Mouse (Mus musculus) activated CD4-positive, CD25-positive, alpha-beta regulatory T cell, adult 4 months (primary cell): Measurements from ENCODE around the gene Zranb1. TPM values are rescaled to one million over a fixed set of nuclear protein-coding genes. Genes with fewer than 3 reads are reported as not detected.

ENCODE experiments used
- ATAC-seq: one replicate; pipeline ENCODE4 v1.8.0; 2017
- polyA plus RNA-seq, 2 experiments: library from polyadenylated mRNA; unstranded; fragments of 100-300 nt; shearing (Covaris generic); gene quantifications; one replicate each; pipeline ENCODE4 v1.2.1; 2017

Zranb1 gene
- polyA plus RNA-seq, 2 experiments from 2014 or later = 8.7 to 10.8 TPM

DNA sequence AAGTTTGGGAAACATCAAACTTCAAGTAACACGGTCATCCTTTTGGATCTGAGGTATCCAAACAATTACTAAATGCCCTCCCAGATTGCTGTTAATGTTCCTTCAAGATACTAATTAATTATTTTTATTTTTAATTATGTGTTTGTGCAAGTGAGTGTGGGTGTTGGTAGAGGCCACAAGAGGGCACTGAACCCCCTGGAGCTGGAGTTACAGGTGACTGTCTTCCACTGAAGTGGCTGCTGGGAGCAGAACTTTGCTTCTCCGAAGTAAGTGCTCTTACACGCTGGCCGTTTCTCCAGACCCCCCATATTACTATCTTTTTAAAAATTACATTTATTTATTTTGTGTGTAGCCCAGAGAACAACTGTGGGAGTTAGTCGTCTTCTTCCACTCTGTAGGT is 887 bp upstream of the Zranb1 start:
- no peak for ATAC-seq

DNA sequence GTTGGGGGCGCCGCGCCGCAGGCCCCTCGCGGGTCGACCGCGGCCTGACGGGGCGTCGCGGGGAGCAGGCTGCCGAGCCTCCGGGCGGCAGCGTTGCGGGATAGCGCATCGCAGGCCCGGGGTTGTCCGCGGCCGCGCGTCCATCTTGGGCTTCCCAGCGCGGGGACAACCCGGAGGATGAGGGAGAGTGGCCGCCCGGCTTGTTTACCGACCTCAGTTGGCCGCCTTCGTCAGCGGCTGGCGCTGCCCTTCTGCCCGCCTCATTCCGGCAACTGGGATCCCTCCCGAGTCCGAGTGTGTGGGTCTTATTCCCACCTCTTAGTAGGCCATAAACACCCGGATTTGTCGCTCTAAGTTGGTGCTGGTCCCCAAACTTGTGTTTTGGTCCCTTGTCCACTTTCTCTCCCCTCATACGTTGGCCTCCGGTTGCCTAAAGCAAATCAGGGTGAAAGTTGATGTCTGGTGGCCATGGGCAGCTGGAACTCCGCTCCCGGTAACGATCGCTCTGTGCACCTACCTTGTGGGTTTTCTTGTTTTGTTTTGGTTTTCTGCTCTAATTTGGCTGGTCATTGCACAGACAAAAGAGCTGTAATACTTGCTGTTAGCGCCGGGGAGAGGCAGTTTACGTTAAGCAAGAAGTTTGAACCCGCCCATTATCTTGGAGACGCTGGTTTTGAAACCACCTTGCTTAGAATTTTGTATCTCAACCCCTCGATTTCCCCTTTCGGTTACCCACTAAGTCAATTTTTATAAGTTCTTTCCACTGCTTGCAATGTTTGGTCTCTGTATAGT is 814 bp downstream of the Zranb1 start:
- ATAC-seq = peak; percentile 5

DNA sequence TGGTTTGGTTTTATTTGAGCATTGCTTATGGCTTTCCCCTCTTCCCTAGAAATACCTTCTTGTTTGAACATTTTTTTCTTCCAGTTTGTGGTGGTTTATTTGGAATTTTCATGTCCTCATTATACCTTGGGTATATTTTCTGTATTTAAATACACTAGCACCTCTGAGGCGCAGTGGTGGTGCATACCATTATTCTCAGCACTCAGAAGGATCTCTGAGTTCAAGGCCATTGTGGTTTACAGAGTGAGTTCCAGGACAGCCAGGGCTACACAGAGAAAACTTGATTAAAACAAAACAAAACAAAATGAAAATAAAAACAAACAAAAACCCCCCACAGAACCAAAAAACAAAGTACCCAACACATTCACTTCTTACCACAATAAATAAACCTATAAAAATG is 2.4 kb downstream of the Zranb1 start:
- ATAC-seq = no peak

DNA sequence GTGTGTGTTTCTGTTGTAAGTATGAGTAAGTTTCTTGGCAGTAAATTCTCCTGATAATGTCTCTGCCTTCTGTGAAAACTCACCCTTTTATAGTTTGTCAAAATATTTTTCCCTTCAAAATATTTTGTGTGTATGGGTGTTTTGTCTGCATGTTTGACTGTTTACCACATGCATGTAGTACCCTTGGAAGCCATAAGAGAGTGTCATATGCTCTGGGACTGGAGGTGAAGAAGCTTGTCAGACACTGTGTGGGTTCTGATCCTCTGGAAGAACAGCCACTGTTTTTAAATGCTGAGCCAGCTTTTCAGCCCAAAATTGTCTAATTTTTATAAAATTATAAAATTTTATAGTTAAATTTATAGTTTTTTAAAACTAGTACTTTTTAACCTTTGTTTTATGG is 3.8 kb downstream of the Zranb1 start:
- no peak for ATAC-seq

DNA sequence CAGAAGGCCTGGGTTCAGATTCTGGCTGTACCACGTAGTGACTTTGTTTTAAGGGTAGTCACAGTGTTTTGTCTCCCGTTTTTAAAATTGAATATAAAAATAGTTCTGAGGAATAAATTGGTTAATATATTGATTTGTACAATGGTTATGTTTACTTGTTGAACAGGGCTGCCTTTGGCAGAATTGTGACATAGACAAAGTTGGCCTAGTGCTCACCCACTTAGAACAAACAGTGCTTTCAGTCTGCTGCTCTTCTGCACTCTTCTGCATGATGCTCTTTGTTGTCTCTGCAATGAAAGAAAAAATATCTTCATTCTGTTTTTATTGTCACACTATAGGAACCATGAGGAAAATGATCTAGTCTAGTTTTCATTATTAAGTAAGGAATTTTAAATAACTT is 8.2 kb downstream of the Zranb1 start:
- ATAC-seq = no peak

DNA sequence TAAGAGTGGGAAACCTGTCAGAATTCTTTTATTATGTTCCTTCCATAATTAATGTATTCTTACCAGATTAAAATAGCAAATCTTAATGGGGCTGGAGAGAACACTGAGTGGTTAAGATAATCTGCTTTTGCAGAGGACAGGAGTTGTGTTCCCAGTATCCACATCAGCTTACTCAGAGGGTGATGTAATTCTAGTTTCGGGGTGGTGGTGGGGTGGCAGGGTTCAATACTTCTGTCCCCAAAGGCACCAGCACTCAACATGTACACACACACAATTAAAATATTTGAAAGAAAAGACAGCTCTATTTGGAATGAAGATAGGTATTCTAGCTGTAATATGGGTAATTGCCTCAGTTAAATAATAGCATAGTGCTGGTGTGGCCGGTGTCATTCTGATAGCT is 9.6 kb downstream of the Zranb1 start:
- no peak for ATAC-seq

DNA sequence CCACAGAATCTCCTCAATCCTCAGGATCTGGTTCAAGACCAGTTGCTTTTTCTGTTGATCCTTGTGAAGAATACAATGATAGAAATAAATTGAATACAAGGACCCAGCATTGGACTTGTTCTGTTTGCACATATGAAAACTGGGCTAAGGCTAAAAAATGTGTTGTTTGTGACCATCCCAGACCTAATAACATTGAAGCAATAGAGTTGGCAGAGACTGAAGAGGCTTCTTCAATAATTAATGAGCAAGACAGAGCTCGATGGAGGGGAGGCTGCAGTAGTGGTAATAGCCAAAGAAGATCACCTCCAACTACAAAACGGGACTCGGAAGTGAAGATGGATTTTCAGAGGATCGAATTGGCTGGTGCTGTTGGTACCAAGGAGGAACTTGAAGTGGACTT is 19.0 kb downstream of the Zranb1 start:
- no peak for ATAC-seq

DNA sequence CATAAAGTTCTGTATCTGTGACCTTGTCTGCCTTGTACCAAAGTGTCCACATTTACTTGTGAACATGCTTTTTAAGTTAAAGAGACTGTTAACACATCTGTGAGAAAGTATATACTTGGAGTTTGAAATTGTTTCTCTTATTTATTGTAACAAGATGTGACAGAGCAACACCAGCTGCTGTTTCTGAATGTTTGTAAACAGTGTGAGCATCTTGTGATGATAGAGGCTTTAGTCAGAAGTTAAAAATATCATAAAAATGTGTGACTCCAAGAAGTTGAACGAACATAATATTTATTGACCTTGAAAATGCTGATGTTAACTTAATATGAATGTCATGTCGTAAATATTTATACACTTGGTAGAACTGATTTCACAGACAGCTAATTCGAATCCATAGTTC is 19.7 kb downstream of the Zranb1 start:
- ATAC-seq = no peak

DNA sequence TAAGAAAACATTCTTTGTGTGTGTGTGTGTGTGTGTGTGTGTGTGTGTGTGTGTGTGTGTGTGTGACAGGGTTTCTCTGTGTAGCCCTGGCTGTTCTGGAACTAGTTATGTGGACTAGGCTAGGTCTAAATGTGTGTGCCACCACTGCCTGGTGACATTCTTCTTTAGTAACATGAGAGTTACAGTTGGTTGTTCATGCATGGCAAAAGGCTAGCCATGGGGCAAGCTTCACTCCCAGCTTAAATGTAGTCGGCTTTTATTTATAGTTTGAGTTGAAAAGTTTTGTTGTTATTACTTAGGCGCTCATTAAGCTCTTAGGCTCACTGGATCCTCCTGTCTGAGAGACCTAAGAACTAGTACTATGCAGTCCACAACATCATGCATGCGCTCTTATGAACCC is 33.5 kb downstream of the Zranb1 start:
- ATAC-seq = no peak

DNA sequence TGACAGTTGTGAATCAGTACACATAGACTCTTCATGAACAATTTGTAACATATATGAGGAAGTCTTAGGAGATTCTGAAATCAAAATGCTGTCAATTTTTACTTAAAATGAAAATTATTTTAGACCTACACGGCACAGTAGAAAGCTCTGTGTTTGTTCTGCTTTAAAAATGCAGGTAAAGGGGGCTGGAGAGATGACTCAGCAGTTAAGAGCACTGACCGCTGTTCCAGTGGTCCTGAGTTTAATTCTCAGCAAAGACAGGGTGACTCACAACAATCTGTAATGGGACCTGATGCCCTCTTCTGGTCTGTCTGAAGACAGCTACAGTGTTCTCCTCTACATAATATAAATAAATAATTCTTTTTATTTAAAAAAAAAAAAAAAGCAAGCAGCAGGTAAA is 34.8 kb downstream of the Zranb1 start:
- ATAC-seq = no peak

DNA sequence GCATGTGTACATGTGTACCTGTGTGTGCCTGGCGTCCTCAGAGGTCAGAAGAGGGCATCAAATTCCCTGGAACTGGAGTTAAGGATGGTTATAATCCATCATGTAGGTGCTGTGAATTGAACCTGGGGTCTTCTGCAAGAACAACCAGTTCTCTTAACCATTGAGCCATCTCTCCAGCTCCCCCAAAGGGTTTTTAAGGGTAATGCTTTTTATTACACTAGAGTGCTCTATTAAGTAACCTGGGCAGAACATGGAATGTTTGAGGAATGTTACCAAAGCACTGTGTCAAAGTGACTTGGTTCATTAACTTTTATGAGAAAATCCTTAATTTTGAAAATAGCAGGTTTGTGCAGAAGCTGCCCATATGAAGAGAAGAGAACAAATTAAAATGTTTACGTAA is 41.1 kb downstream of the Zranb1 start:
- ATAC-seq = no peak

DNA sequence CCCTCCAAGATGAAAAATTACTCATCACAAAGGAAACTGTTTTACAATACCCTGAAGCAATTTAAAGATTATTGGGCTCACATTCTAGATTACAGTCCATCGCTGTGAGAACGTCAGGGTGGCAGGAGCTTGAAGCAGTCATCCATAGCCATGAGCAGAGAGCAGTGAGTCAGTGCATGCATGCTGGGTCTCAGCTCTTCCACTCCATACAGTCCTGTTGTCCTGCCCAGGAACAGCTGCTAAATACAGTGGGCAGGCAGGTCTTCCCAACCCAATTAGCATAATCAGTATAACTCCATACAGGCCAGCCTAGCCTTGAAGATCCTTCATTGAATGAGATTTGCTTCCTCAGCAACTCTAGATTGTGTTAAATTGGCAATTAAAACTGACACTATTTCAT is 45.1 kb downstream of the Zranb1 start:
- ATAC-seq = no peak

DNA sequence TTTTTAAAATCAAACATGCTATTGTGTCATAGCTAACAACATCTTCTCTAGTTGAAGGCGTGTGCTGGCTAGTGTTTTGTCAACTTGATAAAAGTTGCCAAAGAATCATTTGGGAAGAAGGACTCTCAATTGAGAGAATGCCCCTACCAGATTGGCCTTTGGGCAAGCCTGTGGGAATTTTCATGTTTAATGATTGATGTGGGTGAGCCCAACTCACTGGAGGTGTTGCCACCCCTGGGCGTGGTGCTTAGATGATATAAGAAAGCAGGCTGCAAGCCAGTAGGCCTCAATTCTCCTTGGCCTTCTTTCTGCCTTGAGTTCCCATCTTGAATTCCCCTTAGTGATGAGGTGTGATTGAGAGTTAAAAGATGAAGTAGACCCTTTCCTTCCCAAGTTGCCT is 47.0 kb downstream of the Zranb1 start:
- no peak for ATAC-seq

DNA sequence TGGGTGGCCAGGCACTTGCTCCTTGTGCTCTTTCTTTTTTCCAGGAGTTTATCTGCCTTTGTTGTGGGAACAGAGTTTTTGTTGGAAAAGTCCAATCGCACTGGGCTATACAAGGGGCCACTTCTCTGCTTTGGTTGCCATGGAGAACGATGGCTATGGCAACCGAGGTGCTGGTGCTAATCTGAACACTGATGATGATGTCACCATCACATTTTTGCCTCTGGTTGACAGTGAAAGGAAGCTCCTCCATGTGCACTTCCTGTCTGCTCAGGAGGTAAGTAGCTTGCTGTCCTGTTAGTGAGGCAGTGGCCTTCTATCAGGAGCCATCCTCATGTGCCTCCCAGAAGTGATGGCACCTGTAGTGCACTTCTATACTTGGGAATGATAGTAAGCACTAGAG is 51.7 kb downstream of the Zranb1 start:
- ATAC-seq = no peak

DNA sequence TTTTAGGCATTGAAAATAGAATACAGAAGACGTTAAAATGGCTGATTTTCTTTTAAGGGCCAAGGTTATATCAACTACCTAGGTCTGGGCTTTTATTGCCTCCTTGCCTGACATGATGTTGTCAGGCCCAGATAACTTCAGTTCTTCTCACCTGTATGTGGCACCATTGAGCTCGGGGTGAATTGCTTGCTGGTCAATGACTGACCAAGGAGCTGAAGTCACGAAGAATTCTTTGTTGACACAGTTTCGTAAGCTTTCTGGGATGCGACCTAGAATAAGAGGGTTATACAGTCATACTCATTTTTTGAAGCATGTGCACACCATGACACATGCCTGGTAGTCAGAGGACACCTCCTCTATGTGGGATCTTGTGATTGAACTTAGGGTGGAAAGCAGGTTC is 58.9 kb downstream of the Zranb1 start:
- ATAC-seq = no peak

DNA sequence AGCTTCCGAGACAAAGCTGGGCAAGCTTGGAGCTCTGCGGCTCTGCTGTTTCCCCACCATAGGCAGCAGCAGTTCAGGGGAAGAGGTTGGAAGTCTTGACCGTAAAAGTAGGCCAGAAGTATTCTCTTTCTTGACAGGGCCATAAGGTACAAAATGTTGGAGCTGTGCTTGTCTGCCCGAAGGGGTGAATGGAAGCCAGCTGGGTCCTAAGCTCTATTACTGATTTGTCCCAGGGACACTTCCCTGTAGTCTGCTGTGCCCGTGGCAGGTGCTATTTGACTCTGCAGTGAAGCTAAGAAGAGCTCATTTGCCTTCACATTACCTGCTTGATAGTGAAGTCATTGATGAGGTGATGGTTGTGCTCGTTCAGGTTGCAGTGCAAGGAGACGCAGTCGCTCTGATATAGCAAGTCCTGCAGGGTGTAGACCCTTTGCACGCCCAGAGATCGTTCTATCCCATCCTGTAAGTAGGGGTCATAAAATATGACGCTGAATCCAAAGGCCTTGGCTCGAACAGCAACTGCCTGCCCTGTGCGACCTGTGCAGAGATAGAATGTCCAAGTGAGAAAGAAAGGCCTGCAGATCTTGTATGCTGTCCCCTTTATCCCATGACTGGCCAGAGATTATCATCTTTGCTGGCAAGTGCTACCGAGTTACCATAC is 60.4 kb downstream of the Zranb1 start:
- ATAC-seq = no peak

DNA sequence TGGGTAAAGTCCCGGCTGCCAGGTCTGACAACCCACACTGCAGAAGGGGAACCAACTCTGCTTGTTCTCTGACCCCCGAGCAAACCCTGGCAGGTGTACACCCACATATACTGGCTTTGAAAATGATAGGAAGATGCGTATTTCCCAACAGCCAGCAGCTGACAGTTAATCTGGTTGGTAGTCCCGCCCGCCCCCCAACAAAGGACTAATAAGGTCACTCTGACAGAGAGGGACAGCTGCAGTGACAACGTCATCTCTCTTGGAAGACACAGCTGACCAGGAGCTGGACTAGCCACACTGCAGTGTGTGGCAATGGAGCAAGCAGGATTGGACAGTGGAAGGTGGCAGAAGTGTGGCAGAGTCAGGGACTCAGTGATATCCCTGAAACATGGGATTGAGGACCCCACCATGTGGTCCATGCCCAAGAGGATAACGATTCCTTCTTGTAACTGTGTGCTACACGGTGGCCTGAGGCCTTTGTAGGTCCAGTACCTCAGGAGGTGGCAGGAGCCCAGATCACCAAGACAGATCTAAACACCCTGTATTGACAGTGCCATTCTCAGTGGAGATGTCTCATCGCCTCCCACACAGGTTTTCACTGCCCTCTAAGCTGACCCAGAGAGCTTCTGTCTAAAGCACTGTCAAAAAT is 62.1 kb downstream of the Zranb1 start:
- no peak for ATAC-seq

DNA sequence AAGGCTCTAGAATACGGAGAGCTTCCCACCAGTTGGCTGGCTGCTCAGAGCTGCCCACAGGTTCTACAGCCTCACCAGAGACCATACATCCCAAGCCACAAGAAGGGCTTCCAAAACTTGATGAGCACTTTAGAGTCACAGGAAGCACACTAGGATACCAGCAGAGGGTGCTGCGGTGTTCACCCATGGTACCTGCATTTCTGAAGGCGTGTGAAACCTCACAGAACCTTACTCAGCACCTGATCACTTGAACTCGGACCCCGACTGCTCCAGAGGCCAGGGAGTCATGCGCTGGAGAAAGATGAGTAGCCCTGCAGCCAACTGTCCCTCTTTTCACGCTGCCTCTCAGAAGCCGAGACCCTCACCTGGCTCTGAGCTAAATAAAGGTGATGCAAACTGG is 63.2 kb downstream of the Zranb1 start:
- ATAC-seq = no peak

DNA sequence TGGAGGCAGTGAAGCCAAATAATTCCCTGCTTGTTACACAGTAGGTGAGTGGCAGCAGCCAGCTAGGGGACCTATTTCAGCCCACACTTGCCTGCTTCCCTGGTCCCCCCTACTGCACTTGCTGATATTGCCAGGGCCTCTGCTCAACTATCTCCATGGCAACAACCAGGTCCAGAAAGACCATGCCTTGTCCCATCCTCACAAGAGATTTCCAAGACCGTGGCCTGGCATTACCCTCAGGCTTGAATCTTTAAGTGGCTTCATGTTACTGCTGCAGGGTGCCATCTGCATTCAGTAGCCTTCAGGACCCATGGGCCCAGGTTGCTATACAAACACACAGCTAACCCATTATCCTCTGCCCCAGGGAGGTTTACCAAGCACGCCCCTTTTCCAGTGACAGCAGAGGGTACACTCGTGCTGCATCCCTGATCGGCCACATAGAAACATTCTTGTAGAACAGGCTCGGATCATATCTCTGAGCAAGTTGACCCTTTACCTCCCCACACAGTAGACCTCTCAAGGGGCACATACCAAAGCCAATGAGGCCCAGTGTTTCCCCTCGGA is 63.8 kb downstream of the Zranb1 start:
- no peak for ATAC-seq

DNA sequence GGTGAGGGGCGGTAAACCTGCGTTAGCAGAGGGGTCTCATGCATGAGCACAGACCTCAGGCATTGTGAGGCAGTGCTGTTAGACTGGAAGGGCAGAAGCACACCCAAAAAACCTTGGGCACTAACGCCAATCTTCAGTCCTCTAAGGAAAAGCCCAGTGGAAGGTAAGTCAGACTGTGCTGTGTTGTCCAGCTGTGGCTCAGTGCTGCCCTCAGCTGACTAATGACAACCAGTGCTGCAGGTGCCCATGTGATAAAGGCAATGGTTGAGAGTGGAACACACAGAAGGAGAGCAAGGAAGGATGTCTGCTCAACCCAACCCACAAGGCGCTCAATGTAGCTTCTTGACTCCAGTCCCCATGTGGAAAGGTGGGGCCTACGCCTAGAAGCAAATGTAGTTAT is 65.4 kb downstream of the Zranb1 start:
- no peak for ATAC-seq

DNA sequence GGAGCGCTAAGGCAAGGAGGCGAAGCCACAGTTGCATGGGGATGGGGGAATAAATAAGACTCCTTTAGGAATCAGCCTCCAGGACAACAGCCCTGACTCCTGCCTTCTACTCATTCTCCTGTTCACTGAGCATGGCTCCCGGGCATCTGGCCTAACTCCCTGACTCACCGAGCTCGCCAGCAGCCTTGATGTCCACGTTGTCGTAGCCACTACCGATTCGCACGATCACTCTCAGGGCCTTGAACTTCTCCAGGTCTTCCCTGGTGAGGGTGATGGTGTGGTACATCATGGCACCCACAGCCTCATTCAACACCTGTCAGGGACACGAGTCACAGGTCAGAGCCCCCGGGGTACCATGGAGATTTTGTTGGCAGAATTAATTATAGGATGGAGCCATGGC is 67.7 kb downstream of the Zranb1 start:
- no peak for ATAC-seq

DNA sequence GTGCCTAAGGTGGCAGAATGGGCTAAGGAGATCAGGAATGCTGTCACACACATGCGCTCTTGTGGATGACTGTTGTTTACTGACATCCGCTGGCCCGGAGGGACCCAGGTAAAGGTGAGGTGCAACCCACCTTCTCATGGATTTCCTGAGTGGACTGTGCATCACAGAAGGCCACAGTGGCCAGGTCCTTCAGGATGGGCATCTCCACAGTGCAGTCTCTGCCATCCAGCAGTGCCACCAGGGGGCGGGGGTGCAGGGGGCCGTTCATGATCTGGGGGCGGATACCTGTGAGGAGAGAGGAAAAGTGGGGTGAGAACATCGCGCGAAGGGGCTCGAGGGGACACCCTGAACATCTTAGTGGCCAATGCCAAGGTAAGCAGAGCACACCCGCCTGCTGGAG is 68.1 kb downstream of the Zranb1 start:
- no peak for ATAC-seq

DNA sequence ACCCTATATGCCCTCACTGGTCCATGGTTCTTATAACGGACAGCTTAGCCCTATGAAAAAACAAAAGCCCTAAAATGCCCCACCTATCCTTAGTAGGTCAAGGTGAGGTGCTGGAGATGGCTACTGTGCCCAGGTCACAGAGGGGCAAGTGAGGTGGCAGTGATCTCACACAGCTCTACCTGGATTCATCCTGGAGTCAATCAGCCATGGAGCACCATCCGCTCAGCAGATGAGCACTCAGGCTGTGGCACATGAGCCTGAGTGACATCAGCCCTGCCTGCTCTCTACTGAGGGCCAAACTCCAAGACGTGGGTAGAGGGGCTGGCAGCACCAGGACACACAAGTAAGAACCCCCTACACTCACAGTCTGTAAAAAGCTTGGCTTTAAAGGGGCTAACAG is 70.4 kb downstream of the Zranb1 start:
- ATAC-seq = no peak

DNA sequence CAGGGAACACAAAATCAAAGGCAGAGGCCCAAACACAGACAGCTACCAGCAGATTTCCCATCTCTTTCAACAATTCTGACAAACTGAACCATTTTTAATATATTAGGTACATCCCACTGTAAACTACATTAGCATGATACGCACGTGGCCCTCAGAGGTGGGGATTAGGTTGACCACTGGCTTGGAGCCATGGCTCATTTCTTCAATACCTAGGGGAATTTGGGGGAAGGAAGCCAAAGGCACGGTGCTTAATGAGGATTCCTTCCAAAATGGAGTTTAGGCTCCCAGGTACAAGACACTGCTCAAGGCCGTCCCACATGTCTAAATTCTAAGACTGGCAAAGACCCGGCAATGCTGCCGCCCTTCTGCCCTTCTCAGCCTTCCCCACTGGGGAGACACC is 71.3 kb downstream of the Zranb1 start:
- ATAC-seq = no peak
